Mouse (Mus musculus) activated CD4-positive, CD25-positive, alpha-beta regulatory T cell, adult 4 months (primary cell): ENCODE measurements around the gene Nxn. TPM values are rescaled to one million over a fixed set of nuclear protein-coding genes. Genes with fewer than 3 reads are reported as not detected.
A peak's percentile ranks its signal among the peaks of the same experiment; 100 is the strongest.

Experiments used
- ATAC-seq: one replicate; pipeline ENCODE4 v1.8.0; 2017
- polyA plus RNA-seq, 2 experiments: library from polyadenylated mRNA; unstranded; fragments of 100-300 nt; shearing (Covaris generic); gene quantifications; one replicate each; pipeline ENCODE4 v1.2.1; 2017

The Nxn gene
- polyA plus RNA-seq, 2 experiments from 2014 or later = 0.71 to 1.8 TPM

- peak; percentile 31 for ATAC-seq
These were observed 819 bp upstream of the Nxn start for GRCm38 (mm10) chr11:76399587-76400330.

- ATAC-seq = peak; percentile 36
These were observed 585 bp downstream of the Nxn start for GRCm38 (mm10) chr11:76398312-76398797.

GRCm38 (mm10) chr11:76397650-76398311, 1.2 kb downstream of the Nxn start:
- no peak for ATAC-seq

- no peak for ATAC-seq
These were observed 5.9 kb downstream of the Nxn start for GRCm38 (mm10) chr11:76392996-76393395.

GRCm38 (mm10) chr11:76392532-76392931, 6.4 kb downstream of the Nxn start:
- ATAC-seq = no peak

- ATAC-seq = no peak
These were observed 10.2 kb downstream of the Nxn start for GRCm38 (mm10) chr11:76388711-76389110.

- no peak for ATAC-seq
These were observed 11.8 kb downstream of the Nxn start for GRCm38 (mm10) chr11:76387097-76387496.

- no peak for ATAC-seq
These were observed 13.2 kb downstream of the Nxn start for GRCm38 (mm10) chr11:76385746-76386145.

- ATAC-seq = no peak
These were observed 13.9 kb downstream of the Nxn start for GRCm38 (mm10) chr11:76385017-76385416.

GRCm38 (mm10) chr11:76384307-76384706, 14.6 kb downstream of the Nxn start:
- no peak for ATAC-seq

GRCm38 (mm10) chr11:76382711-76383324, 16.1 kb downstream of the Nxn start:
- no peak for ATAC-seq

- ATAC-seq = no peak
These were observed 17.6 kb downstream of the Nxn start for GRCm38 (mm10) chr11:76381201-76381885.

GRCm38 (mm10) chr11:76379921-76380544, 18.9 kb downstream of the Nxn start:
- no peak for ATAC-seq

GRCm38 (mm10) chr11:76376425-76376824, 22.5 kb downstream of the Nxn start:
- no peak for ATAC-seq

GRCm38 (mm10) chr11:76374491-76375185, 24.3 kb downstream of the Nxn start:
- no peak for ATAC-seq

- no peak for ATAC-seq
These were observed 26.4 kb downstream of the Nxn start for GRCm38 (mm10) chr11:76372534-76372933.

- ATAC-seq = no peak
These were observed 26.8 kb downstream of the Nxn start for GRCm38 (mm10) chr11:76372120-76372519.

- no peak for ATAC-seq
These were observed 28.4 kb downstream of the Nxn start for GRCm38 (mm10) chr11:76370491-76370890.

- ATAC-seq = no peak
These were observed 32.2 kb downstream of the Nxn start for GRCm38 (mm10) chr11:76366720-76367119.

- ATAC-seq = no peak
These were observed 34.9 kb downstream of the Nxn start for GRCm38 (mm10) chr11:76364038-76364437.

- no peak for ATAC-seq
These were observed 35.3 kb downstream of the Nxn start for GRCm38 (mm10) chr11:76363636-76364035.

- ATAC-seq = no peak
These were observed 35.8 kb downstream of the Nxn start for GRCm38 (mm10) chr11:76363178-76363577.
